Mouse (Mus musculus) kidney, postnatal 0 days (tissue): ENCODE results near the gene Lsm7. TPM values are rescaled to one million over a fixed set of nuclear protein-coding genes. Genes with fewer than 3 reads are reported as not detected.

Experiments
- ATAC-seq: fragments of 200-750 bp; cut with Nextera tagmentation; replicated peaks from 2 replicates; pipeline ENCODE4 v1.8.0; 2017; ENCODE audit warnings: low read depth, moderate number of reproducible peaks, moderate TSS enrichment, moderate library complexity; ENCODE audit not compliant: low FRiP score
- DNase-seq: peaks from one replicate; pipeline ENCODE4 v3.0.0-alpha.2; 2016; ENCODE audit warnings: low spot score
- H3K27ac ChIP-seq: fragments of 300-500 bp; sonication (generic); 2 replicates; pipeline ENCODE4 v1.5.1; 2014; ENCODE audit warnings: mild to moderate bottlenecking
- H3K27me3 ChIP-seq: fragments of 300-500 bp; sonication (generic); 2 replicates; pipeline ENCODE4 v1.6.1; 2014; ENCODE audit warnings: low read length, mixed read lengths; ENCODE audit not compliant: insufficient read depth
- H3K36me3 ChIP-seq: fragments of 300-500 bp; sonication (generic); 2 replicates; pipeline ENCODE4 v1.6.1; 2014; ENCODE audit warnings: low read length, mixed read lengths; ENCODE audit not compliant: insufficient read depth
- H3K4me1 ChIP-seq: fragments of 300-500 bp; sonication (generic); replicated peaks from 2 replicates; pipeline ENCODE4 v1.6.1; 2014; ENCODE audit warnings: antibody characterized with exemption, low read length, mixed read lengths; ENCODE audit not compliant: insufficient read depth
- H3K4me2 ChIP-seq: fragments of 300-500 bp; sonication (generic); 2 replicates; pipeline ENCODE4 v1.6.1; 2014; ENCODE audit warnings: mild to moderate bottlenecking, low read length, moderate library complexity, mixed read lengths
- H3K4me3 ChIP-seq: fragments of 300-500 bp; sonication (generic); replicated peaks from 2 replicates; pipeline ENCODE4 v1.5.1; 2014; ENCODE audit warnings: low read depth, low read length
- H3K9ac ChIP-seq: fragments of 300-500 bp; sonication (generic); 2 replicates; pipeline ENCODE4 v1.6.1; 2014; ENCODE audit warnings: low read depth, low read length
- H3K9me3 ChIP-seq: fragments of 300-500 bp; sonication (generic); replicated peaks from 2 replicates; pipeline ENCODE4 v1.6.1; 2016; ENCODE audit warnings: low read length, inconsistent platforms, mixed read lengths
- CTCF ChIP-seq: IDR thresholded peaks from 2 replicates; pipeline ENCODE4 v1.5.1; 2016; ENCODE audit warnings: antibody characterized with exemption, low read depth, mild to moderate bottlenecking, moderate library complexity
- WGBS: fragments of 180-500 bp; shearing (Covaris S2); extraction: QIAGEN DNeasy Blood & Tissue Kit; methylation state at CpG from one replicate; pipeline ENCODE4 v1.1.7; 2014; 5-methylcytosine and 5-hydroxymethylcytosine counted together
- polyA plus RNA-seq: library from polyadenylated mRNA; unstranded; fragments of >200 nt; fragmentation: Nextera tagmentation; extraction: Ambion mirVana; gene quantifications from 2 replicates; pipeline ENCODE4 v1.2.1, GENCODE M21; 2015

Lsm7 gene
- polyA plus RNA-seq = 269 and 270 TPM in 2 replicates

GRCm38 (mm10) chr10:80854913-80855748 lies at the start of gene Lsm7, which contains the start of gene Sppl2b:
Gene Lsm7 (minus strand): TSS chr10:80855209.
Gene Sppl2b (plus strand): TSS chr10:80855275.
- ATAC-seq = peak; percentile 80
- Histone ChIP-seq H3K4me3 (peak within 1 kb of the TSS; percentile 94), H3K4me2 (peak within 1 kb of the TSS; percentile 100), H3K4me1 (peaks cover 16% of the 10 kb centered on the region), H3K27ac (0 out of 2 replicates have a peak within 1 kb of the TSS, but pooled peaks have one; percentile 52), H3K9me3 (no peaks in the 10 kb centered on the region), H3K36me3 (peaks cover 19% of the 10 kb centered on the region; the same call in 1 of the 2 replicates), H3K9ac (peak within 1 kb of the TSS; percentile 86), H3K27me3 (no peaks in the 10 kb centered on the region)
- TF ChIP-seq CTCF = no peak
- WGBS = under 1% methylated on average over 81 of the region's 81 CpGs
- DNase-seq = peak; percentile 95

GRCm38 (mm10) chr10:80904709-80905108 lies 49.7 kb upstream of the Lsm7 start:
- ATAC-seq (no peak), DNase-seq (no peak)
- no peak overlapping the region for H3K27ac ChIP-seq
- peaks cover 28% of the 10 kb centered on the region for H3K36me3 ChIP-seq
- WGBS = 82% methylated on average over 11 of the region's 11 CpGs
- H3K9ac ChIP-seq = no peak overlapping the region
- H3K4me3 ChIP-seq = no peak overlapping the region
- H3K27me3 ChIP-seq = no peaks in the 10 kb centered on the region
- no peak overlapping the region for H3K4me2 ChIP-seq
- no peaks in the 10 kb centered on the region for H3K9me3 ChIP-seq
- H3K4me1 ChIP-seq = peaks cover 3% of the 10 kb centered on the region; the same call in 1 of the 2 replicates
- no peak for TF ChIP-seq CTCF

GRCm38 (mm10) chr10:80904004-80904693 lies 49.1 kb upstream of the Lsm7 start:
- no peaks in the 10 kb centered on the region for H3K27me3 ChIP-seq
- H3K9ac ChIP-seq = no peak overlapping the region
- DNase-seq (no peak), ATAC-seq (no peak)
- no peak for TF ChIP-seq CTCF
- H3K4me2 ChIP-seq = no peak overlapping the region
- no peak overlapping the region for H3K27ac ChIP-seq
- no peaks in the 10 kb centered on the region for H3K9me3 ChIP-seq
- peaks cover 23% of the 10 kb centered on the region for H3K36me3 ChIP-seq
- H3K4me3 ChIP-seq = no peak overlapping the region
- H3K4me1 ChIP-seq = peaks cover 7% of the 10 kb centered on the region; the same call in 1 of the 2 replicates
- 79% methylated on average over 28 of the region's 28 CpGs for WGBS

GRCm38 (mm10) chr10:80903282-80903681 lies 48.3 kb upstream of the Lsm7 start:
- Histone ChIP-seq H3K27ac (no peak overlapping the region), H3K36me3 (peaks cover 24% of the 10 kb centered on the region), H3K9ac (no peak overlapping the region), H3K27me3 (no peaks in the 10 kb centered on the region), H3K4me1 (peaks cover 7% of the 10 kb centered on the region; the same call in 1 of the 2 replicates), H3K9me3 (no peaks in the 10 kb centered on the region), H3K4me2 (no peak overlapping the region), H3K4me3 (no peak overlapping the region)
- ATAC-seq = no peak
- WGBS = 91% methylated on average over 10 of the region's 10 CpGs
- DNase-seq = no peak
- TF ChIP-seq CTCF = no peak

GRCm38 (mm10) chr10:80902273-80902940 lies 47.4 kb upstream of the Lsm7 start:
- H3K9ac ChIP-seq = no peak overlapping the region
- H3K4me2 ChIP-seq = no peak overlapping the region
- WGBS = 93% methylated on average over 9 of the region's 9 CpGs
- H3K36me3 ChIP-seq = peaks cover 24% of the 10 kb centered on the region
- no peaks in the 10 kb centered on the region for H3K9me3 ChIP-seq
- H3K4me3 ChIP-seq = no peak overlapping the region
- TF ChIP-seq CTCF = no peak
- H3K27ac ChIP-seq = no peak overlapping the region
- ATAC-seq (no peak), DNase-seq (no peak)
- no peaks in the 10 kb centered on the region for H3K27me3 ChIP-seq
- H3K4me1 ChIP-seq = peaks cover 7% of the 10 kb centered on the region; the same call in 1 of the 2 replicates
